Mouse (Mus musculus) gastrocnemius, postnatal 25 days (tissue): ENCODE measurements around the gene Smyd2. TPM values are rescaled to one million over a fixed set of nuclear protein-coding genes. Genes with fewer than 3 reads are reported as not detected.

Experiments
- total RNA-seq, 2 experiments: library from RNA; stranded (reverse); gene quantifications; 1 replicate in 1 of 2; 2 replicates in 1 of 2; pipeline ENCODE4 v1.2.3; 2021

Gene Smyd2
- total RNA-seq, 2 experiments from 2014 or later, result 124 to 197 TPM

Other genes starting within 250 kb of the Smyd2 start
- 1 to 10 TPM; 1.0 to 1.1 TPM for gene Cenpf, start 234.3 kb downstream of the Smyd2 start, total RNA-seq
- gene Ptpn14, start 194.1 kb downstream of the Smyd2 start, total RNA-seq, result 10 to 100 TPM; 10.7 to 13.9 TPM
- 1 to 10 TPM; 2.6 to 3.8 TPM for gene Prox1, start 248.4 kb upstream of the Smyd2 start, total RNA-seq